Mouse (Mus musculus) neural tube, embryonic 10.5 days (tissue): ENCODE data around the gene Cst8.
"Not testable (repeated sequence)": the region's sequence is repeated elsewhere in the genome, so short reads cannot be mapped to it uniquely, and the experiment has no call there.

Source experiments
- DNase-seq: peaks from one replicate; pipeline ENCODE4 v3.0.0-alpha.2; 2017; ENCODE audit warnings: low spot score; ENCODE audit errors: extremely low spot score

Cst8 gene

DNA sequence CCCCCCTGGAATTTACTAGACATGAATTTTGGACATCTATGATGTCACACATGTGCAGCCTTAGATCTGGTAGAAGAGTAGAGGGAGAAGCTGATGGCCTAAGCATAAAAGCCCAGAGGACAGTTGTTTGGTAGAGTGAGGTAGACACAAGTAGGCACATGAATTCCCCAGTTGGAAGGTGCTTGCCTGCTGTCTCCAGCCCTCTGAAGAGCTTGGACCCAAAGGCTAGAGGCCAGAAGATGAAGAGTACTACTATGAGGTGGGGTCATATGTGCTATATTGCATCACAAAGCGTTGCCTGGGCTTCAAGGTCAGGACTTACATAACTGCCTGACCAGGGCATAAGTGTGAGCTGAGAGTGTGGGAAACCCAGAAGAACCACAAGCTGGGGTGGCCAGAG is at the start of gene Cst8:
Cst8 (plus strand) TSS at position 301 of the 400 bp plus-strand sequence.
- no peak for DNase-seq

DNA sequence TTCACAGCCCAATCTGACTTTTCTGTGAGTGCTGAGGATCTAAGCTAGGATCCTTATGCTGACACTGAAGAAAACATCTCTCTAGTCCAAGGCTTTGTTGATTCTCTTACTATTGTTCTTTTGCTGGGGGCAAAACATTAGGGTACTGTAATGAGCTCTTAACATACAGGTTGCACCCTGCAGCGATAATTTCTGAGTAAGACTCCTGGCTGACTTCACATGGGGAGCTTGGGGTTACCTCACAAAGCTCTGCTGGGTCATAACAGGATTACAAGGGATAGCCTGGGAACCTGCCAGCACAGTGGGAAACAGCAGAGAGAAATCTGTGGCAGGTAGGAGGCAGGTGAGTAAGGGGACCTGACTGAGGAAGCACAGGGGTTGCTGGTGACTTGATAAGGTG is 48.5 kb upstream of the Cst8 start, which contains the start of gene Cstl1:
Cstl1 (plus strand) TSS at position 301 of the 400 bp plus-strand sequence.
- DNase-seq: no peak

DNA sequence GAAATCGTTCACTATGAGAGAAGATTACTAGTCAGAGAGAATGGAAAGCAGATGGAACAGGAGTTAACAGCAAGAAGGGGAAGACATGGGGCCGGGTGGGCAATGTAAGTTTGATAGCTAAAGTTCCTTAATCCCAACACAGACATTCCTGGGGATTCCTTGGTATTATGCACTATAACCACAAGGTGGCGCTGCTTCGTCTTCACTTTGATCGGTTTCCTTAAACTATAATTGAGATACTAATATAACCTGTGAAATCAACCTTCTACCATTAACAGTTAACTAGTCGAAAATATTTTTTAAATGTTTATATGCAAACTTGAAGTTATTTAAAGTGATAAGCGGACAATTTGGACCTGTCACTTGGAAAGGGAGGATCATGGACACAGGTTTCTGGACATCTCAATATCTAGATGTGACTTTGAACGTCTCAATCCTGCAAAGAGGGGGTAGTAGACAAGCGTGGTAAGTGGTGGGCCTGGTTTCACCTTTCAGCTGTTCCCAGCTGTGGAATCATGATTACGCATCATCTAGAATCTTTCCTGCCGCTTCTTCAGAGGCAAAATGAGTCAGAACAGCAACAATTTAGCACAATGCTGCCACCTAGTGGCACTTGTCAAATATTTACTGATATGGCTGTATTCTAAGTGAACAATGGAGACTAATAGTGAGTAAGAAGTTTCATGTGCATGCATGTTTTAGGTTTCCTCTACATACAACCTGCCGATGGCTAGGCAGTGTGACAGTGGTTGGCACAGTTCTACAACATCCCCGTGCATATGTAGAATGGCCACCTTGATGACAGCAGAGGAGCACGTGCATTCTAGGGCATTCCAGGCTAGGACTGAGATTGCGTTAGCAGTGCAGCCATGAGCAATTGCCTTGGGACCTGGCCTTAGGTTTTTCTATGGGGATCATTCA is 46.4 kb upstream of the Cst8 start:
- peak; percentile 58 for DNase-seq

DNA sequence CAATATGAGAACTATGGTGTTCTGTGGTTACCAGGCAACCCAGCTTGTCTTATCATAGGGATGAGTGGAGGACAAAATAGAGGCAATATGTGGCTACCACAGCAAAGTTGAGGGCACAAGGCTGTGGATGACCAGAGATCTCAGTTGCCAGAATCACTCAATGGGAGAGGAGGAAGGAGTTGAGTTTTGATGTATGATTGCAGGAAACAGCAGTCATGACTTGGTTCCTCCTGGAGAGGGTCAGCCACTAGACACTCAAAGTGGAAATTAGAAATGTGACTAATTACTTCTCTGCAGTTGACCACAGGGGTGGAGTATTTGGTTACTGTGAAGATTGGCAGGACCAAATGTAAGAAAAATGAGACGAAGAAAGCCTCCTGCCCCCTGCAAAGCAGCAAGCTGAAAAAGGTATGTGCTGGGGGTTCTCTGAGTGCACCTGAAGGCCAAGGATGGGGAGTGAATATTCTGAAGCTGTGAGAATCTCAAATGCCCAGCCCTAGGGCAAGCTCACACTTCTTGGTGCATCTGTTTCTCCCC is 44.2 kb upstream of the Cst8 start:
- DNase-seq: no peak

DNA sequence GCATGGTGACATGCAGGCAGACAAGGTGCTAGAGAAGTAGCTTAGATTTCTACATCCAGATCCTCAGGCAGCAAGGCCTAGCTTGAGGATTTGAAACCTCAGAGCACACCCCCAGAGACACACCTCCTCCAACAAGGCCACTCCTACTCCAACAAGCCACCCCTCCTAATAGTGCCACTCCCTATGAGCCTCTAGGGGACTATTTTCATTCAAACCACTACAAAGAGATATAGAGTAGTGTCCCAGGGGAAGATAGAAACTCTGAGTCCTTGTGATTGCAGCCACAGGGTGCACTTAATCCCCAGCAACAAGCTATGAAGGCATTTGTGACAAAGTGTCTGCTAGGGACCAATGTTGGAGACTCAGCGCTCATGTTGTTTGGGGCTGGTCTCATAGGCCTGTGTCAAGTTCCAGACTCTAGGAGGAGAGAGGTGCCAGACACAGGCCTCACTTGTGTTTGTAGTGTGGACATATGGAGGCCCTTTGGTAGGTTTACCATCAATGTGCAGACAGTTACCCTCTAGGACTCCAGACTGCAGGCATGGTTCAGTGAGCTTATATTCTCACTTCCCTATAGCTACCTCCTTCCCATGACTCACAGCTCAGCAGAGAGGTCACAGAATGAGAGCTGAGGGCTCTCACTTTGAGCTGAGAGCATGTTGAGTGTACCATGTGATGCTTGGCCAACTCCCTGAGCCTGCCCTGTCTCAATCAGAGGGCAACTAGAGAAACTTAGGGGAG is 34.8 kb upstream of the Cst8 start:
- no peak for DNase-seq

DNA sequence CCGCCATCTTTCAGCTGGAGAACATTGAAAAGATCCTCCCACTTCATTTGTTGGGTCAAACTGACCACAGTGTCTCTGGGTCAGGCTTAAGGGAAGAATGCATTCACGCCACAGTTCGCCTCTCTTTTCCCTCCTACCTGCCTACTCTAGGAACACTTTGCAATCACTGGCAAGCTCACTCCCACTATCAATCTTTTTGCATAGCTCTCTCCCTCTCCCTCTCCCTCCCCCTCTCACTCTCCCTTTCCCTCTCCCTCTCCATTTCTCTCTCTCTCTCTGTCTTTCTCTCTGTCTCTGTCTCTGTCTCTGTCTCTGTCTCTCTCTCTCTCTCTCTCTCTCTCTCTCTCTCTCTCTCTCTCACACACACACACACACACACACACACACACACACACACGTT is 27.2 kb upstream of the Cst8 start, which contains the start of gene Cst11:
Cst11 (minus strand) TSS at position 101 of the 400 bp plus-strand sequence.
- not testable (repeated sequence) for DNase-seq

DNA sequence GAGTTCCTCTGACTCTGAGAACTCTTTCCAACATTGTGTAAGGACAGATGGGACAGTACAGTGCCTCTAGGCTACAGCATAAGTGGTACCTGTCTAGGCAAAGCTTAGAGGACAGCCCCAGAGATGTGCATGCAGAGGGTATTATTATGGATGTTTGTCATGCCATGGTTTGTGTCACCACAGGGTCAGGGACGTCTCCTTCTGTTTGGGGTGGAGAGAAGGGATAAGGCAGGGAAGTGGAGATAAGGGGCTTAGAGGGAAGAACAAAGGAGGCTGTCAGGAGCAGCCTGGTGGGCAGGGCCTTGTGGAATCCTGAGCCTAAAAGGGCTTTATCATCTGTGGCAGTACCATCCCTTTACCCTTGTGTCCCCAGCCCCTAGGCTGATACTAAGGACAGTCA is 16.9 kb upstream of the Cst8 start, which contains the start of gene 8030411F24Rik:
8030411F24Rik (plus strand) TSS at position 301 of the 400 bp plus-strand sequence.
- no peak for DNase-seq

DNA sequence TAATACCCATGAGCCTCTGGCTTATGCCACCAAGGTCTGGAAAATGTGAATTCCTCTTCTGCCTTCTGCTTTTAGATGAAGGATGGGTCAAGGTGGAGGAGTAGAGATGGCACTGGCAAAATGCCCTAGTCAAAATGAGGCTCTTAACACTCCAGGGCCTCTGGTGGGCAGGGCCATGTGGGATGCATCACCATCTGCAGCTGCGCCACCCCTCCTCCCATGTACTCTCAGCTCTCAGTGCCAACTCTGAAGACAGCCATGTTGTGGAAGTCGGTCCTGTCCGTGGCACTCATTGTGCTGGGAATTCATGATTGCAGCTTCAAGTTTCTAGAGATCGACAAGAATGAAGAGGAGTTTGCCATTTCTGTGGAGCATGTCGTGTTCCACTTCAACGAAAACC is 9.4 kb upstream of the Cst8 start, which contains the start of gene Cst12:
Cst12 (plus strand) TSS at position 220 of the 400 bp plus-strand sequence.
- no peak for DNase-seq

DNA sequence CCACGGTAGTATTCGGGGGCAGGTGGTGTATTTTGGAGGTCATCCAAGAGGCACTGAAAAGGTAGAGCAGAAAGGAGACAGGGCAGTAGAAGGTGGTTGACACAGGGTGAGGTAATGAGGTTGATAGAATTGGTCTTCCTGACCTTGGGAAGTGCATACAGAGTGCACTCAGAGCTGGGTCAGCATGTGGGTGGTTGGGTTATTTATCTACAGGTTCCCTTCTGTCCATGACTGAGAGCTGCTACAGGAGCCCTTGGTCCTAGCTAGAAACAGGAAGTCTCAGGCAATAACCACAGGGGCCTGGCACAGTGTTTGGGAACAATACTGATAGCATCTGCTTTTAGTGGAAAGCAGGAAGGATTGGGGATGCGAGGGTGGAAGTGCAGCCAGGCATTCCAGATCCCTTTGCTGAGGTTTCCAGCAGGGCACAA is 2.9 kb downstream of the Cst8 start:
- DNase-seq: no peak

DNA sequence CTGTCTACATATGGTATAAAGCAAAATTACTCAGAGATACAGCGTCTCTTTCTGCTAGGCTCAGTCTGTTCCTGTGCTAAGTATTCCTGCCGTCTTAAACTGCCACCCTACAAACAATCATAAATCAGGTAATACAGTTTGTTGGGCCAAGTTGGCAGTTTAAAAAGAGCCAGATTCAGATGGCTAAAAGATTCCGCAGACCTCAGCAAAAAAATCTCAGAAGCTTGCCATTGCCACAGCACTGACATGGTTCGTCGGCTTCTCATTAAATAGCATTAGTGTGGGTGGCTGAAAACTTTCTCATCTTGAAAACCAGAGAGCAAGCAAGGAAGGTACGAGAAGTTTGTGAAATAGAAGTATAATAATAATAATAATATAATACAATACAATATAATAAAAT is 8.1 kb downstream of the Cst8 start:
- no peak for DNase-seq

DNA sequence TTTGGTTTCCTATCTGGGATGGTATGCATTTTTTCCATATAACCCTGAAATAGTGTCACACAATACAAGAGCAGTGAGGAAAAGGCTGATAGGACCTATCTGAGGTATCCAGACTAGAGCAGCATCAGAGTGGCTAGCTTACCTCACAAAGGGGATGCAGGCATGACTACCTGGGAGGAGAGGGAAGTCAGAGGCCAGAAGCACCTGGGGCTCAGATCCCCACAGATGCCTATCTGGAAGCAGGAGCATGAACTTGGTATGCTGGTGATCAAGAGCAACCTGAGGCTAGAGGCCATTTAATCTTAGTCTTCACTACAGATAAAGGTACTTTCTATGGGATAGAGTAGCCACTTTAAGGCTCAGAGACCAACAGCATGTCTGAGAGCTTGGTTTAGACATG is 21.3 kb downstream of the Cst8 start, which contains the start of gene Cst13:
Cst13 (plus strand) TSS at position 173 of the 400 bp plus-strand sequence.
- no peak for DNase-seq

DNA sequence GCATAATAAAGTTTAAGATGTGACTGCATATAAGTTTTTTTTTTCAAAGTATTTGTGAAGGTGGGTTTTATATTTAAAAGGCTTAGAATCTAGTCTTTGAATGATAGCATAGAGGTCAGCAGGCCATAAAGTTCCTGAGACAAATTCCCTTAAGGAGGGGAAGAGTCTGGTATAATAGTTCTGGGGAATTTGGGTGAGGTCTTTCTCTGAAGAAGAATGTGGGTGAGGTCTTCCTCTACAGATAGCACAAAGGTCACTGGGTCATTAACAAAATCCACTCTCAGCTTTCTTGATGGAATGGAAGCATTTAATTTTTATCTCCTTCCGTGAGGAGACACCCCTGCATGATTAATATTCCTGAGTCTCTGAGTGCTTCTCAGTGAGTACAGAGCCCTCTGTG is 27.4 kb downstream of the Cst8 start:
- DNase-seq: no peak

DNA sequence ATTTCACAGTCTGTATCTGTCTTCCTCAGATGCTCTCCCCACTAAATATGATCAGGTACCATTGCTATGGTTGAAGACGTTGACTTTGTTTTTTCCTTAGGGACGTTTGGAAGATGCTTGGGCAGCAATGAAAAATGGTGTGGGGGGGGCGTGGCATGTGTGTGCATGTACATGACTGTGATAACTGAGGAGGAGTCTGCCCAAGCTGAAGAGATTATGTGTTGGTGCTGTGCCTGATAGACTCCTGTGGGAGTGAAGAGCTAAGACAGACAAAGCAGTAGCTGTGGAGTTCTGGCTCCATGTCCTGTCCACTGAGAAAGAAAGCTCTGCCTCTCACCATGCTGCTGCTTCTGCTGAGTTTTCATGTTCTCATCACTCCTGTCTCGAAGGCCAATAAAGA is 36.3 kb downstream of the Cst8 start, which contains the start of gene Cst9:
Cst9 (plus strand) TSS at position 236 of the 400 bp plus-strand sequence.
- no peak for DNase-seq

DNA sequence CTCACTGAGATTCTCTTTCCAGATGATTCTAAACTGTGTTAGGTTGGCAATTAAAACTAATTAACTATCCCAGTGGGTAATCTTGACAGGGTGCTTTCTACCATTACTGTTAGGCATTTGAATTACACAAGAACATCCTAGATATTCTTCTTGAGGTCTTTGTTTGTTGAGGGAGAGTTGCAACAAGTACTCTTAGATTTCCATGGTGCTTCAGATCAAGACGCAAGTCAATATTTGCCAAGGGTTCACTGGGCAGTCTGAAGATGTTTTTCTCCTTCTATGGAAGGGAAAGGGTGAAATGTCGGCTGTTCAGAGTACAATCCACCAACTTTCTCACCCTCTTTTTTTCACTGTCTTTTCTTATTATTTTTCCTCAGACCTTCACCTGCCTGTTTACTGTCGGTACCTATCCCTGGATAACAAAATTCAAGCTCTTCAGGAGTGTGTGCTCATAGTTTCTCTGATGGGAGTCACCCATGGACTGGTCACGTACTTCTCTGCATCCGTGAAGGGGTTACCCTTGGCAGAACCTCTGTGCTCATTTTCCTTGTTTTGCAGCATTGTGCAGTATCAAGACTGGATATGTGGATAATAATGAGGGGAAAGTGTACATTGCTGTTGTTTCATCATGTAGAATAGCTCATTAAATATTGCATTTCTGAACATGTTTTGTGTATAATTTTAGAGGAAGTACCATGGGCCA is 39.6 kb downstream of the Cst8 start:
- DNase-seq: no peak

DNA sequence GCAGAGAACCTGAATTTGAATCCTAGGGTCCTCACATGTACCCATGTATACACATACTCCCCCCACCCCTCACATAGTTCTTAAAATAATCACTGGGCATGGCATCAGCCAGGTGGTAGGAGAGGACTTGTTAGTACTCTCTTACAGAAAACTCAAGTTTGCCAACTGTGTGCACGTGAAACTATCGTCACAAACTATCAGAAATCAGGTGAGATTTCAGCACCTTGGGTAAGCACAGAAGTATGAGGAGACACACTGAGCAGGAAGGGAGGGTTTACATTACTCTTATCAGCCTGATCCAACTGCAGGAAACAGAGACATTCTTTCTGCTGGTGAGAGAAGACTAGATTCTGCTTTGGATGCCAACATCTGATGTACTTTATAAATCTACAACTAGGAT is 40.6 kb downstream of the Cst8 start:
- no peak for DNase-seq

DNA sequence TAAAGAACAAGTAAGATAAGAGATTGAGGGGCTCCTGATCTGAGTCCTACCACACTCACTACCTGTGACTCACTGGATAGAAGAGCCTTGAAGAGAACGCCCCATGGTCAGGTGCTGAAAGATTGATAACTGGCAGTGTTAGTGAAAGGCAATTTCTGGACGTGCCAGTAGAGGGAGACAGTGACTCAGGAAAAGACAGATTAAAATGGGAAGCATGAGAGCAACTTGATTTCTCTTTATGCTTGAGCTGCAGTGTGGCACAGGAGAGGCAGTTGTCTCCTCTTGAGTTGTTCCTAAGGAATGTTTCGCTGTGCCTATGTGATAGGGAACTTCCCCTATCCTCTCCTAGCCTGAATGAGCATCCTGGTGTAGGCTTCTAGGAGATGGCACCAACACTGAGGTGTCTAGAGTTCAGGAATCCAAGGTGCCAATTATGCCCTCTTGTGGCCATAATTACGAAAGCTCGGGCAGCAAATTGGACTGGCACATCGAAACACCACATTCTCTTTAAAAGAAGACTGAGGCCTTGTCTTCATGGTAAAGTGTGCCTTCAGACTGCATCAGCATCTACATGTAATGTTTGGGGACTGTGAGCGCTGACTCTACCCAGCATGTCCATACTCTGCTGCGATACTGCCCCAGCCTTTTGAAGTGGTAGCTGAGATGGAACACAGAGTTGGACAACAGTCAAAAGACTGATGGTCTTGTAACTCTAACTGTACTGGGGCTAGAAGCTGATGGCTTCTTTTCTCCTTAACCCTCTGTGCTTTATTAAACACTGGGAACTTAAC is 52.7 kb downstream of the Cst8 start:
- peak; percentile 61 for DNase-seq
